Mouse (Mus musculus): ENCODE results near the gene Xpot.

Gene Xpot

GRCm38 (mm10) chr10:121622431-121622830 is 3.7 kb downstream of the Xpot start:
- in situ Hi-C loops (cut with MboI, MseI): loop anchor here (25.0 kb wide), 1 partner anchor 1540 kb away; no protein-coding TSS in a partner anchor

- in situ Hi-C loops (cut with MboI, MseI): loop anchor here (25.0 kb wide), 1 partner anchor 1546 kb away; no protein-coding TSS in a partner anchor
These were observed 10.2 kb downstream of the Xpot start for GRCm38 (mm10) chr10:121615935-121616334.

- in situ Hi-C loops (cut with MboI, MseI): loop anchor here (25.0 kb wide), 1 partner anchor 1547 kb away; no protein-coding TSS in a partner anchor
These were observed 10.8 kb downstream of the Xpot start for GRCm38 (mm10) chr10:121615146-121615870.

GRCm38 (mm10) chr10:121613570-121613969 is 12.6 kb downstream of the Xpot start:
- in situ Hi-C loops (cut with MboI, MseI): loop anchor here (25.0 kb wide), 1 partner anchor 1549 kb away; no protein-coding TSS in a partner anchor

GRCm38 (mm10) chr10:121612448-121612847 is 13.7 kb downstream of the Xpot start:
- in situ Hi-C loops (cut with MboI, MseI): loop anchor here (25.0 kb wide), 1 partner anchor 1550 kb away; no protein-coding TSS in a partner anchor

GRCm38 (mm10) chr10:121611587-121611986 is 14.5 kb downstream of the Xpot start:
- in situ Hi-C loops (cut with MboI, MseI): loop anchor here (25.0 kb wide), 1 partner anchor 1551 kb away; no protein-coding TSS in a partner anchor

- in situ Hi-C loops (cut with MboI, MseI): loop anchor here (25.0 kb wide), 1 partner anchor 1554 kb away; no protein-coding TSS in a partner anchor
These were observed 18.0 kb downstream of the Xpot start for GRCm38 (mm10) chr10:121608177-121608576.

GRCm38 (mm10) chr10:121604632-121605344 is 21.3 kb downstream of the Xpot start:
- in situ Hi-C loops (cut with MboI, MseI): loop anchor here (25.0 kb wide), 1 partner anchor 1558 kb away; no protein-coding TSS in a partner anchor

- in situ Hi-C loops (cut with MboI, MseI): loop anchor here (25.0 kb wide), 1 partner anchor 1559 kb away; no protein-coding TSS in a partner anchor
These were observed 22.6 kb downstream of the Xpot start for GRCm38 (mm10) chr10:121603556-121603955.

- in situ Hi-C loops (cut with MboI, MseI): loop anchor here (25.0 kb wide), 1 partner anchor 1561 kb away; no protein-coding TSS in a partner anchor
These were observed 24.9 kb downstream of the Xpot start for GRCm38 (mm10) chr10:121601272-121601671.

- in situ Hi-C loops (cut with MboI, MseI): no loop called here
These were observed 29.6 kb downstream of the Xpot start for GRCm38 (mm10) chr10:121596580-121596979.

- in situ Hi-C loops (cut with MboI, MseI): no loop called here
These were observed 35.0 kb downstream of the Xpot start for GRCm38 (mm10) chr10:121591106-121591505.

GRCm38 (mm10) chr10:121587371-121587840 is 38.7 kb downstream of the Xpot start:
- in situ Hi-C loops (cut with MboI, MseI): no loop called here

- in situ Hi-C loops (cut with MboI, MseI): no loop called here
These were observed 39.3 kb downstream of the Xpot start, which contains the start of gene Tbk1 for GRCm38 (mm10) chr10:121586675-121587370. Tbk1 (minus strand) TSS chr10:121586787.

- in situ Hi-C loops (cut with MboI, MseI): no loop called here
These were observed 40.1 kb downstream of the Xpot start for GRCm38 (mm10) chr10:121585791-121586642.

- in situ Hi-C loops (cut with MboI, MseI): no loop called here
These were observed 40.9 kb downstream of the Xpot start for GRCm38 (mm10) chr10:121585056-121585790.

- in situ Hi-C loops (cut with MboI, MseI): no loop called here
These were observed 42.1 kb downstream of the Xpot start for GRCm38 (mm10) chr10:121584033-121584432.

- in situ Hi-C loops (cut with MboI, MseI): no loop called here
These were observed 43.1 kb downstream of the Xpot start for GRCm38 (mm10) chr10:121583016-121583415.

- in situ Hi-C loops (cut with MboI, MseI): no loop called here
These were observed 43.8 kb downstream of the Xpot start for GRCm38 (mm10) chr10:121582287-121582686.

- in situ Hi-C loops (cut with MboI, MseI): no loop called here
These were observed 44.7 kb downstream of the Xpot start for GRCm38 (mm10) chr10:121581405-121581804.
